Mouse (Mus musculus) spleen, adult 2 months (tissue): ENCODE measurements around the gene Itga3. TPM values are rescaled to one million over a fixed set of nuclear protein-coding genes. Genes with fewer than 3 reads are reported as not detected.

ENCODE experiments used
- DNase-seq, 2 experiments: peaks; one replicate each; pipeline versions ENCODE4 v3.0.0 to v3.0.0-alpha.2; 2012 to 2021; ENCODE audit warnings: low spot score in 2 of 2, low read depth in 1 of 2
- H3K27ac ChIP-seq: fragments of 200-500 bp; 2 replicates; pipeline ENCODE4 v1.5.1; 2012; ENCODE audit warnings: low read length, inconsistent platforms; ENCODE audit not compliant: insufficient read depth
- H3K27me3 ChIP-seq: fragments of 200-500 bp; 2 replicates; pipeline ENCODE4 v1.6.1; 2012; ENCODE audit warnings: mild to moderate bottlenecking, moderate library complexity, low read length, inconsistent platforms; ENCODE audit not compliant: control insufficient read depth, insufficient read depth
- H3K36me3 ChIP-seq: fragments of 200-500 bp; 2 replicates; pipeline ENCODE4 v1.6.1; 2012; ENCODE audit warnings: mild to moderate bottlenecking, low read length, inconsistent platforms; ENCODE audit not compliant: control insufficient read depth, insufficient read depth
- H3K4me1 ChIP-seq: fragments of 200-500 bp; 2 replicates; pipeline ENCODE4 v1.6.1; 2011; ENCODE audit warnings: inconsistent platforms; ENCODE audit not compliant: control insufficient read depth, insufficient read depth, insufficient read length
- H3K4me3 ChIP-seq: fragments of 200-500 bp; 2 replicates; pipeline ENCODE4 v1.5.1; 2011; ENCODE audit warnings: mild to moderate bottlenecking, inconsistent platforms; ENCODE audit not compliant: insufficient read depth, insufficient read length; ENCODE audit errors: extremely low read depth
- CTCF ChIP-seq: fragments of 200-500 bp; IDR thresholded peaks from 2 replicates; pipeline ENCODE4 v1.5.1; 2011; ENCODE audit warnings: mild to moderate bottlenecking, inconsistent platforms; ENCODE audit not compliant: insufficient read depth, insufficient read length, insufficient replicate concordance; ENCODE audit errors: extremely low read depth
- POLR2A ChIP-seq: fragments of 200-500 bp; IDR thresholded peaks from 2 replicates; pipeline ENCODE4 v1.6.1; 2011; ENCODE audit warnings: low read depth, low read length, inconsistent platforms
- WGBS: fragments of 180-500 bp; shearing (Covaris S2); methylation state at CpG from one replicate; pipeline ENCODE4 v1.1.7; 2018; 5-methylcytosine and 5-hydroxymethylcytosine counted together
- polyA plus RNA-seq: library from polyadenylated mRNA; depleted of rRNA; stranded (reverse); fragments of >200 nt; gene quantifications from 2 replicates; pipeline ENCODE4 v1.2.3, GENCODE M21; 2012

The Itga3 gene
- polyA plus RNA-seq, 1 experiment, result 13.9 TPM

- H3K4me3 ChIP-seq, result no peak overlapping the region
- no peaks in the 10 kb centered on the region for H3K36me3 ChIP-seq
- TF ChIP-seq POLR2A (no peak), CTCF (no peak)
- 44% methylated on average over 6 of the region's 6 CpGs for WGBS
- H3K27ac ChIP-seq, result no peak overlapping the region
- H3K4me1 ChIP-seq, result no peaks in the 10 kb centered on the region
- no peak for DNase-seq
- H3K27me3 ChIP-seq, result peaks cover 5% of the 10 kb centered on the region
Observed at GRCm38 (mm10) chr11:95104266-95104665, 27.7 kb upstream of the Itga3 start.

- H3K27me3 ChIP-seq, result peaks cover 5% of the 10 kb centered on the region
- H3K27ac ChIP-seq, result no peak overlapping the region
- no peaks in the 10 kb centered on the region for H3K36me3 ChIP-seq
- H3K4me3 ChIP-seq, result no peak overlapping the region
- TF ChIP-seq CTCF, result no peak
- TF ChIP-seq POLR2A, result no peak
- no peaks in the 10 kb centered on the region for H3K4me1 ChIP-seq
- no peak for DNase-seq
- 79% methylated on average over 19 of the region's 19 CpGs for WGBS
Observed at GRCm38 (mm10) chr11:95102161-95102904, 25.7 kb upstream of the Itga3 start.

DNA sequence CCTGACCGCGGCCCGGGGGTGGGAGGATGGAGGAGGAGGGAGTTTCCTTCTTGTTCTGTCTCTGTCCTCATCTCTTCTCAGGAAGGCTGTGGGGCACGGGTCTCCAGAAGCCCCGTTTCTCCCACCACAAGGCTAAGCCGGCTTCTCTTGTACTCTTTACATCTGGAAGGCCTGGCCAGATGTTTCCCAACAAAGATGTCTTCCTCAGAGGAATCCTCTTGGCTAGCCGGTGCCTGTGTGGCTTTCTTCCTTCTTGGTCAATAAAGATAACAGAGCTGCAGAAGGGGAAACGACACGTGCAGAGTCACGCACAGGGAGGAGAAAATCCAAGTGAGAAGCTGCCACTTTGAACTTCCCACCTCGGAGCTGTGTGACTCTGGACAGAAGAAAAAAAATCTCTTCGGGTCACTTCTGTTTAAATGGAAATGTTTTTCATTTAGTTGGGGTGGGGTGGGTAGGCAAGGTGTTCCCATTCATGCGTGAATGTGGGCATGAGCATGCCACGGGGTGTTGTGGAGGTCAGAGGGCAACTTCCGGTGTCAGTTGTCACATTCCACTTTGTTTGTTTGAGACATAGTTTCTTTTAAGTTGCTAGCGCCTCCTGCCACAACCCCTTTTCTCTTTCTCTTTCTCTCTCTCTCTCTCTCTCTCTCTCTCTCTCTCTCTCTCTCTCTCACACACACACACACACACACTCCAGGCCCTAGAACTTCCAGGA, 24.6 kb upstream of the Itga3 start:
- H3K4me3 ChIP-seq, result no peak overlapping the region
- 26% methylated on average over 16 of the region's 16 CpGs for WGBS
- no peaks in the 10 kb centered on the region for H3K36me3 ChIP-seq
- TF ChIP-seq POLR2A (no peak), CTCF (no peak)
- no peaks in the 10 kb centered on the region for H3K4me1 ChIP-seq
- H3K27me3 ChIP-seq, result peaks cover 3% of the 10 kb centered on the region
- DNase-seq, result no peak
- H3K27ac ChIP-seq, result no peak overlapping the region

- no peaks in the 10 kb centered on the region for H3K4me1 ChIP-seq
- no peak for DNase-seq
- H3K4me3 ChIP-seq, result no peak overlapping the region
- peaks cover 1% of the 10 kb centered on the region; the same call in 1 of the 2 replicates for H3K27me3 ChIP-seq
- TF ChIP-seq POLR2A (no peak), CTCF (no peak)
- H3K27ac ChIP-seq, result no peak overlapping the region
- H3K36me3 ChIP-seq, result no peaks in the 10 kb centered on the region
- WGBS, result 66% methylated on average over 3 of the region's 3 CpGs
Observed at GRCm38 (mm10) chr11:95100393-95100792, 23.8 kb upstream of the Itga3 start.

DNA sequence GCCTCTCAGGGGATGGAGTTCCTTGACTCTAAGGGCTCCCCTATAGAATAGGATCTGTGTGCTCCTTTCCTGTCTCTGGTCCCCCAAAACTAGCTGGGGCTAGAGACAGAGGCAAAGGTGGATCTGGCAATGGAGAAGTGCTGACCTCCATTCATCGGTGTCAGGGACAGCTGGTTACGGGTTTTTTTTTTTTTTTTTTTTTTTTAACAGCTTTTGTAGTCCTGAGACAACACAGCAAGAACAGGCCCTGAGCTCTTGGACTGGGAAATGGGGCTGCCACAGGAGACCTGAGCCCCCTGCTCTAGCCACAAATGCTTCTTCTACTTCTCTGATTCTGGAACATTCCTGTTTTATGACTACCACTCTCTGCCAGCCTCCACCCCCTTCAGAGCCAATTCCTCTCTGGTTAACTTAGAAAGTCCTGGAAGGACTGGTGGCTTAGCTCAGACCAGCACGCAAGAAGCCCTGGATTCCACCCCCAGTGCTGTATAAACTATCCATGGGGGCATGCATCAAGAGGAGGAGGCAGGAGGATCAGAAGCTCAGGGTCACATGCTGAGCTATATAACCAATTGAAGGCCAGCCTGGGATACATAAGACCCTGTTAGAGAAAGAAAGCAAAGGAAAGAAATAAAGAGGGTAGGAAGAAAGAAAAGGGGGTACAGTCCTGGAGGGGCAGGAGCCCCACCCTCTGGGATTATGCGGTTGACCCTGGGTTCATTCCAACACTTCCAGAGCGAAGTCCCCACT, 21.9 kb upstream of the Itga3 start:
- Histone ChIP-seq H3K4me1 (no peaks in the 10 kb centered on the region), H3K36me3 (no peaks in the 10 kb centered on the region), H3K27me3 (no peaks in the 10 kb centered on the region), H3K27ac (no peak overlapping the region), H3K4me3 (no peak overlapping the region)
- DNase-seq, result no peak
- TF ChIP-seq CTCF (no peak), POLR2A (no peak)
- WGBS, result 84% methylated on average over 5 of the region's 5 CpGs

DNA sequence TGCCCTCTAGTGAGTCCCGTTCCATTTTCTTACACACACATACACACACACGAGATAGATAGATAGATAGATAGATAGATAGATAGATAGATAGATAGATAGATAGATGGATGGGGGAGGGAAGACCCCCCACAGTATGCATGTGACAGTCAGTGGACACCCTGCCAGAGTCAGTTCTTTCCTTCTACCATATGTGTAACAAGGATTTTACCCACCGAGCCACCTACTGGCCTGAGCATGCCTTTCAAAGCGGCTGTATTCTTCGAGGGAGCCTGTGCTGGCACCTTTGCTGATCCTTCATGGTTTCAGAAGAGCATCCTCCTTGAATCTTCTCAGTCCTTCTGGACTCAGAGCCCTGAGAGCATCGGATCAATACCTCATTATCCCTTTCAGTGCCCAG, 21.3 kb upstream of the Itga3 start:
- Histone ChIP-seq H3K4me3 (no peak overlapping the region), H3K36me3 (no peaks in the 10 kb centered on the region), H3K4me1 (no peaks in the 10 kb centered on the region), H3K27me3 (no peaks in the 10 kb centered on the region), H3K27ac (no peak overlapping the region)
- no peak for TF ChIP-seq POLR2A
- TF ChIP-seq CTCF, result no peak
- no peak for DNase-seq
- WGBS, result 73% methylated on average over 6 of the region's 6 CpGs
